Mouse (Mus musculus): ENCODE measurements at regions not wholly inside any gene's neighbourhood (a gene's known extent, or its start where the extent isn't known, plus 50 kb on each side); places are given as distances from the start of the nearest gene placed in this dataset.

DNA sequence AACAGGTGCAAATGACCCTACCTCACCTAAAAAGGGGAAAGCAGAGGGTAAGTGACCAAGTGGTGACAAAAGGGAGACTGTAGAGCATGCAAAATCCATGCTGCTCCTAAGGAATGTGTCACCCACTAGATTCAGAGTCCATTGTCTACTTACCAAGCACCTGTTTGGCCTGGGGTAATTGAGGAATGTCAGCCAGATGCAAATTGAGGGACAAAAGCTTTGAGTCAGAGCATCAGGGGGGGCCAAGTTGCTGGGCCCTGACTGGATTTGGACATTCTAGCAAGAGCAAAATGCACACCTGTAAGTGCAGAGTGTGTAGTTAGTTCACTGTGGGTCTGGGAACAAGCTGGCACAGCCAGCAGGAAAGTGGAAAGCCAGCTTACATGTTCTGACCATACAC is 2783.6 kb downstream of the Gm37988 start:
- no peak for TF ChIP-seq CTCF (IDR thresholded peaks at IDR 0.05; ENCODE audit: low read depth)
- no peak for TF ChIP-seq EP300 (IDR thresholded peaks at IDR 0.05; ENCODE audit: low read depth)
